In genomic region chr13:34271665-34272064, GRCm38 (mm10) we compare ENCODE assay signal across 11 mouse cellular contexts.
A peak's percentile ranks its signal among the peaks of the same experiment; 100 is the strongest.
DNase-seq lines count a peak whose midpoint lies in the region; ATAC-seq and TF ChIP-seq lines count a peak whose summit lies in the region.
"Had no signal": no experiment of that assay in that cellular context is flagged by ENCODE, and none has a peak within 500 bp of the region (broad histone marks: within the 10 kb centered on the region; RNA-seq: fewer than 3 reads in every experiment).

No protein-coding gene starts in this region.

- 56% methylated on average over 2 of the region's 2 CpGs for WGBS in heart, embryonic 13.5 days
- 52% methylated on average over 2 of the region's 2 CpGs for WGBS in heart, embryonic 12.5 days
- WGBS in forebrain, embryonic 16.5 days = 71% methylated on average over 2 of the region's 2 CpGs
- WGBS in liver, postnatal 0 days (ENCODE audit: insufficient replicate concordance) = 49% methylated on average over 2 of the region's 2 CpGs

- TF ChIP-seq EP300 in liver, postnatal 0 days (IDR thresholded peaks at IDR 0.05; ENCODE audit: low read depth) = no peak

- peak; percentile 45 for DNase-seq in brain, adult 2 months (ENCODE audit: low read depth, low spot score)
- no peak for DNase-seq in liver, postnatal 0 days
- no peak for DNase-seq in thymus, postnatal 25 days
- DNase-seq in right cerebral cortex, adult 18-20 months = no peak
- DNase-seq: B cell, adult 2 months; cerebellum, adult 2 months; heart, adult 18-20 months had no signal

- no peak for TF ChIP-seq CTCF in liver, postnatal 0 days (IDR thresholded peaks at IDR 0.05; ENCODE audit: low read depth)

- H3K27me3 ChIP-seq in heart, embryonic 13.5 days (replicated peaks) = no peaks in the 10 kb centered on the region
- no peaks in the 10 kb centered on the region for H3K27me3 ChIP-seq in heart, embryonic 12.5 days (replicated peaks)
- no peaks in the 10 kb centered on the region for H3K27me3 ChIP-seq in forebrain, embryonic 16.5 days (replicated peaks; ENCODE audit: control insufficient read depth, insufficient read depth, low read length)
- no peaks in the 10 kb centered on the region for H3K27me3 ChIP-seq in liver, postnatal 0 days (ENCODE audit: insufficient read depth, low read length)

- H3K9me3 ChIP-seq in heart, embryonic 13.5 days = no peaks in the 10 kb centered on the region
- H3K9me3 ChIP-seq in heart, embryonic 12.5 days (replicated peaks) = 0 out of 2 replicates have a peak, but pooled peaks cover 4% of the 10 kb centered on the region
- H3K9me3 ChIP-seq in forebrain, embryonic 16.5 days (ENCODE audit: control insufficient read depth, low read length) = no peaks in the 10 kb centered on the region
- H3K9me3 ChIP-seq in liver, postnatal 0 days (ENCODE audit: low read length) = no peaks in the 10 kb centered on the region

- H3K27ac ChIP-seq in heart, embryonic 13.5 days (replicated peaks) = no peak overlapping the region
- no peak overlapping the region for H3K27ac ChIP-seq in heart, embryonic 12.5 days (ENCODE audit: poor library complexity, severe bottlenecking)
- no peak overlapping the region for H3K27ac ChIP-seq in forebrain, embryonic 16.5 days (ENCODE audit: low read length)
- peak overlapping the region; percentile 19 for H3K27ac ChIP-seq in liver, postnatal 0 days (ENCODE audit: low read depth)

- H3K4me3 ChIP-seq in heart, embryonic 13.5 days = no peak overlapping the region
- no peak overlapping the region for H3K4me3 ChIP-seq in heart, embryonic 12.5 days
- no peak overlapping the region for H3K4me3 ChIP-seq in forebrain, embryonic 16.5 days (replicated peaks; ENCODE audit: low read length)
- no peak overlapping the region for H3K4me3 ChIP-seq in liver, postnatal 0 days (ENCODE audit: low read depth, low read length)

- no peak for ATAC-seq in heart, embryonic 13.5 days (ENCODE audit: extremely low read depth, insufficient number of reproducible peaks, low FRiP score, low TSS enrichment)
- no peak for ATAC-seq in heart, embryonic 12.5 days (ENCODE audit: insufficient number of reproducible peaks, low FRiP score)
- peak; percentile 41; the same call in 1 of the 2 replicates for ATAC-seq in forebrain, embryonic 16.5 days
- no peak for ATAC-seq in liver, postnatal 0 days
- no peak for ATAC-seq in frontal cortex, adult (ENCODE audit: low TSS enrichment)

- H3K4me2 ChIP-seq in heart, embryonic 13.5 days = 0 out of 2 replicates have a peak overlapping the region, but pooled peaks have one; percentile 37
- no peak overlapping the region for H3K4me2 ChIP-seq in heart, embryonic 12.5 days
- no peak overlapping the region for H3K4me2 ChIP-seq in forebrain, embryonic 16.5 days (ENCODE audit: low read length)
- H3K4me2 ChIP-seq in liver, postnatal 0 days (ENCODE audit: low read depth, low read length) = peak overlapping the region; percentile 50

- H3K4me1 ChIP-seq in heart, embryonic 13.5 days = peaks cover 36% of the 10 kb centered on the region
- H3K4me1 ChIP-seq in heart, embryonic 12.5 days (replicated peaks) = peaks cover 15% of the 10 kb centered on the region
- peaks cover 22% of the 10 kb centered on the region for H3K4me1 ChIP-seq in forebrain, embryonic 16.5 days (replicated peaks; ENCODE audit: control insufficient read depth, insufficient read depth, low read length)
- peaks cover 54% of the 10 kb centered on the region for H3K4me1 ChIP-seq in liver, postnatal 0 days (ENCODE audit: insufficient read depth)

- no peak overlapping the region for H3K9ac ChIP-seq in heart, embryonic 13.5 days
- no peak overlapping the region for H3K9ac ChIP-seq in heart, embryonic 12.5 days
- no peak overlapping the region for H3K9ac ChIP-seq in forebrain, embryonic 16.5 days (replicated peaks; ENCODE audit: low read depth, low read length)
- 0 out of 2 replicates have a peak overlapping the region, but pooled peaks have one; percentile 1 for H3K9ac ChIP-seq in liver, postnatal 0 days (replicated peaks)

- peaks cover 2% of the 10 kb centered on the region; the same call in 1 of the 2 replicates for H3K36me3 ChIP-seq in heart, embryonic 13.5 days
- H3K36me3 ChIP-seq in heart, embryonic 12.5 days = peaks cover 12% of the 10 kb centered on the region; the same call in 1 of the 2 replicates
- H3K36me3 ChIP-seq in forebrain, embryonic 16.5 days (ENCODE audit: control insufficient read depth, insufficient read depth) = peaks cover 4% of the 10 kb centered on the region; the same call in 1 of the 2 replicates
- peaks cover 6% of the 10 kb centered on the region for H3K36me3 ChIP-seq in liver, postnatal 0 days (replicated peaks; ENCODE audit: insufficient read depth, low read length)

Comparison
In these comparisons a context has a peak if more than half of its experiments do, and no peak if none do; other contexts are left out.
1. H3K4me2 ChIP-seq: peak in heart, embryonic 13.5 days (single experiment) and liver, postnatal 0 days (single experiment); none in heart, embryonic 12.5 days (single experiment) and forebrain, embryonic 16.5 days (single experiment).